Mouse (Mus musculus) right cerebral cortex, postnatal 36 days (tissue): ENCODE measurements around the gene Miox.

Source experiments
- DNase-seq, 2 experiments: peaks; one replicate each; pipeline ENCODE4 v3.0.0; 2022; ENCODE audit warnings: low spot score in 2 of 2, mixed read lengths in 1 of 2

Miox gene

GRCm38 (mm10) chr15:89372068-89372467, 37.9 kb downstream of the Miox start:
- DNase-seq: no peak

DNA sequence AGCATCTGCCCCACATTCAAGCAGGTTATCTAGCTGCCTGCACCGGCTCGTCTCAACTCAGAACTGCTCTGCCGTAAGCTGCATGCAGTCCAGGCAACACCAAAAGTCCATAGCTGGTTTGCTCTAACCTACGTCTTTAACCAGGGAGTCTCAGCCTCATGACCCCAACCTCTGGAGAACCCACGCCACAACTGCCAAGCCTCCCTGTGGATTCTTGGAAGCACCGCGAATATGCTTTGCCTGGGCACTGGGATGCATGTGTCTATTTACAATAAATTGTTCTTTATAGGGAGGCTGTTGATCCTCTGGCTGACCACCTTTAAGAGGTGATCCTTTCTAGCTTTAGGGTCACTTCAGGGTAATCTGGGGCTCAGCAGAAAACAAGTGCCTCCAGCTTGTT, 38.3 kb downstream of the Miox start:
- DNase-seq: no peak

GRCm38 (mm10) chr15:89373027-89373761, 39.0 kb downstream of the Miox start:
- DNase-seq: peak; percentile 71 to 81

GRCm38 (mm10) chr15:89373762-89374248, 39.6 kb downstream of the Miox start, which contains the start of gene Sco2:
Sco2 (minus strand) TSS chr15:89373846.
- peak; percentile 87 to 91 for DNase-seq

DNA sequence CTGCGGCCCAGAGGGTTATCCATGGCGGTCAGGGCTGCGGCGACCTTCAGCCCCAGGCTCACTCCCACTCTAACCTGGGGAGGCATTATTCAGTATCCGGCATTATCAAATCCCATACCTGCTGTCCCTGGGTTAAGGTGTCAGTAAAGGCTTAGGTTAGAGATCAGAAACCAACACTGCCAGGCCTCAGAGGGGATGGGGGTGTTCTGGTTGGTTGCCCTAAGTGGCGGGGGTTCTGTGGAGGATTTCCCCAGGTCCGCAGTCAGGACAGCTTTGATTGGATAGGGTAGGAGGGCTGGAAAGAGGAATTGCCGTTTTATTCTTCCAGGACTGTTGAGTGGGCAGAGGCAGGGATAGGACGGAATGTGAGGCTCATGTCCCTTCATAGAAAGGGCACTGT, 40.1 kb downstream of the Miox start:
- no peak for DNase-seq

GRCm38 (mm10) chr15:89374801-89375534, 40.8 kb downstream of the Miox start:
- DNase-seq: no peak

- no peak for DNase-seq
Measured at GRCm38 (mm10) chr15:89376040-89376439, 41.8 kb downstream of the Miox start.

DNA sequence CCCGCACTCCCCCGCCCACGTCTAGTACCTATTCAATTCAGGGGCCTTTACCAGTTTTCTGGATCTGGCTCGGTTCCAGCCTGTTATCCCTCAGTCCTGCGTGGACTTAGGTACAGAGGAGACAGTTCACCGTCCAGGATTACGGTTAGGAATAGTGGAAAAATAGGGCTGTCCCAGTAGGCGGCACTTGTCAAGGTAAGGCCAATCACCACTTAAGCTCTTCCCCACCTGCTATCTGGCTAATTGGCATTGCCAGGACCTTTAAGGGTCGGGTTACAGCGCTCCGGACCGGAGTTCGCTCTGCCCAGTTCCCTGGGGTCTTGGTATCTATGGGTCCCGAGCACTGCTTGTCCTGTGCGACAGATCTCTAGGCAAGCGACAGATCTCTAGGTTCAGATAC, 42.8 kb downstream of the Miox start, which contains the start of gene Tymp:
Tymp (minus strand) TSS at position 83 of the 400 bp plus-strand sequence.
- no peak for DNase-seq

- DNase-seq: no peak
Measured at GRCm38 (mm10) chr15:89377362-89377761, 43.2 kb downstream of the Miox start.

GRCm38 (mm10) chr15:89377938-89378828, 44.0 kb downstream of the Miox start:
- DNase-seq: no peak

GRCm38 (mm10) chr15:89378831-89379401, 44.7 kb downstream of the Miox start, which contains the start of gene Odf3b:
Odf3b (minus strand) TSS chr15:89379282.
- no peak for DNase-seq

GRCm38 (mm10) chr15:89379429-89379828, 45.2 kb downstream of the Miox start:
- no peak for DNase-seq

GRCm38 (mm10) chr15:89384617-89385016, 50.4 kb downstream of the Miox start, which contains the start of gene Klhdc7b:
Klhdc7b (plus strand) TSS chr15:89384917.
- no peak for DNase-seq
